Comparison of ENCODE assay signal across 8 mouse cellular contexts in genomic region chr3:63570607-63571353, GRCm38 (mm10).
A peak's percentile ranks its signal among the peaks of the same experiment; 100 is the strongest.
DNase-seq lines count a peak whose midpoint lies in the region; ATAC-seq and TF ChIP-seq lines count a peak whose summit lies in the region.

No protein-coding gene starts in this region.

- H3K4me1 ChIP-seq in bone marrow, adult 2 months (ENCODE audit: control insufficient read depth, insufficient read depth, low read length), result no peaks in the 10 kb centered on the region
- no peaks in the 10 kb centered on the region for H3K4me1 ChIP-seq in embryonic facial prominence, embryonic 14.5 days (ENCODE audit: control insufficient read depth, insufficient read depth, low read length)
- no peaks in the 10 kb centered on the region for H3K4me1 ChIP-seq in hindbrain, embryonic 11.5 days (replicated peaks; ENCODE audit: control insufficient read depth, insufficient read depth, low read length)

- no peaks in the 10 kb centered on the region for H3K27me3 ChIP-seq in embryonic facial prominence, embryonic 14.5 days (replicated peaks; ENCODE audit: control insufficient read depth, insufficient read depth, low read length)
- H3K27me3 ChIP-seq in hindbrain, embryonic 11.5 days (ENCODE audit: control insufficient read depth, insufficient read depth, low read length), result no peaks in the 10 kb centered on the region

- no peak overlapping the region for H3K4me2 ChIP-seq in embryonic facial prominence, embryonic 14.5 days (ENCODE audit: low read depth, low read length)
- H3K4me2 ChIP-seq in hindbrain, embryonic 11.5 days (replicated peaks; ENCODE audit: low read depth, low read length), result no peak overlapping the region

- H3K9ac ChIP-seq in embryonic facial prominence, embryonic 14.5 days (ENCODE audit: low read depth, low read length), result no peak overlapping the region
- H3K9ac ChIP-seq in hindbrain, embryonic 11.5 days (ENCODE audit: low read depth, low read length), result no peak overlapping the region

- ATAC-seq in embryonic facial prominence, embryonic 14.5 days (ENCODE audit: low read depth), result peak; percentile 72; the same call in 1 of the 2 replicates
- ATAC-seq in hindbrain, embryonic 11.5 days (ENCODE audit: low FRiP score), result peak; percentile 72; the same call in 1 of the 2 replicates

- no peaks in the 10 kb centered on the region for H3K9me3 ChIP-seq in embryonic facial prominence, embryonic 14.5 days (ENCODE audit: control insufficient read depth, low read length)
- no peaks in the 10 kb centered on the region for H3K9me3 ChIP-seq in hindbrain, embryonic 11.5 days (ENCODE audit: control insufficient read depth, low read length)

- no peaks in the 10 kb centered on the region for H3K36me3 ChIP-seq in embryonic facial prominence, embryonic 14.5 days (ENCODE audit: control insufficient read depth, insufficient read depth, low read length)
- no peaks in the 10 kb centered on the region for H3K36me3 ChIP-seq in hindbrain, embryonic 11.5 days (ENCODE audit: control insufficient read depth, insufficient read depth, low read length)

- WGBS in bone marrow, adult 2 months, result 42% methylated on average over 7 of the region's 7 CpGs
- 45% methylated on average over 7 of the region's 7 CpGs for WGBS in embryonic facial prominence, embryonic 14.5 days
- 59% methylated on average over 7 of the region's 7 CpGs for WGBS in hindbrain, embryonic 11.5 days

- peak; percentile 58 for DNase-seq in ES-CJ7 (ENCODE audit: low read depth, low spot score)
- DNase-seq in embryonic facial prominence, embryonic 14.5 days (ENCODE audit: low spot score), result peak; percentile 81
- DNase-seq in hindbrain, embryonic 11.5 days (ENCODE audit: low spot score), result peak; percentile 90
- DNase-seq in layer of hippocampus, adult 9-10 months (ENCODE audit: low spot score), result peak; percentile 77
- DNase-seq in lung, postnatal 10 days, result peak; percentile 72
- peak; percentile 69 for DNase-seq in retina, postnatal 7 days (ENCODE audit: low read depth, low spot score)
- peak; percentile 68 for DNase-seq in urinary bladder, postnatal 25 days (ENCODE audit: low spot score)

- no peak overlapping the region for H3K27ac ChIP-seq in bone marrow, adult 2 months (ENCODE audit: control insufficient read depth, insufficient read depth, low read depth, low read length, poor library complexity)
- H3K27ac ChIP-seq in embryonic facial prominence, embryonic 14.5 days (replicated peaks; ENCODE audit: low read depth, low read length), result no peak overlapping the region
- H3K27ac ChIP-seq in hindbrain, embryonic 11.5 days (ENCODE audit: low read depth, low read length), result no peak overlapping the region

- H3K4me3 ChIP-seq in bone marrow, adult 2 months (replicated peaks; ENCODE audit: control insufficient read depth, low read depth, low read length), result no peak overlapping the region
- H3K4me3 ChIP-seq in embryonic facial prominence, embryonic 14.5 days (ENCODE audit: low read depth, low read length), result no peak overlapping the region
- no peak overlapping the region for H3K4me3 ChIP-seq in hindbrain, embryonic 11.5 days (ENCODE audit: low read depth, low read length)

- TF ChIP-seq CTCF in bone marrow, adult 2 months (IDR thresholded peaks at IDR 0.05; ENCODE audit: control insufficient read depth, insufficient read depth, low read length), result peak; percentile 22; the same call in 1 of the 2 replicates

- TF ChIP-seq POLR2A in bone marrow, adult 2 months (IDR thresholded peaks at IDR 0.05; ENCODE audit: borderline replicate concordance, control insufficient read depth, low read depth, low read length), result no peak
